Mouse (Mus musculus): Measurements from ENCODE around the gene Zfp661. TPM values are rescaled to one million over a fixed set of nuclear protein-coding genes. Genes with fewer than 3 reads are reported as not detected.

The Zfp661 gene
- total RNA-seq (2012; rRNA removed), result 5.1 and 8.2 TPM in 2 replicates

GRCm38 (mm10) chr2:127586694-127587513 lies at the start of gene Zfp661, which contains the start of gene Mrps5:
Zfp661 (minus strand) TSS chr2:127587094.
Mrps5 (plus strand) TSS chr2:127587222.
- H3K27ac ChIP-seq (ENCODE audit: insufficient read depth, low read depth, low read length, poor library complexity, severe bottlenecking), result peak within 1 kb of the TSS; percentile 82; the same call in 1 of the 2 replicates
- H3K4me1 ChIP-seq (ENCODE audit: control insufficient read depth in 2 of 2, insufficient read depth in 2 of 2, low read length in 2 of 2, poor library complexity in 1 of 2), result peaks cover 3 to 7% of the 10 kb centered on the region in 2 experiments; a peak in 3 of 4 replicates
- peak; percentile 69 for DNase-seq (ENCODE audit: low read depth, low spot score)
- in situ Hi-C loops (cut with MboI; ENCODE audit: low sequenced_read_pairs in 2 of 2, unreplicated experiment in 2 of 2), result no loop called here
- no peaks in the 10 kb centered on the region for H3K9me3 ChIP-seq (ENCODE audit: control insufficient read depth, insufficient read depth, low read depth, low read length)
- peak within 1 kb of the TSS; percentile 84 to 91 for H3K4me3 ChIP-seq (ENCODE audit: insufficient read depth in 1 of 2, low read depth in 1 of 2, low read length in 2 of 2, poor library complexity in 1 of 2, severe bottlenecking in 1 of 2)
- TF ChIP-seq HCFC1 (IDR thresholded peaks at IDR 0.05; ENCODE audit: borderline replicate concordance, insufficient read depth, low read length), result peak; percentile 79
- no peak for TF ChIP-seq ZNF384 (IDR thresholded peaks at IDR 0.05; ENCODE audit: low read depth, low read length)
- no peak for TF ChIP-seq CHD2 (IDR thresholded peaks at IDR 0.05; ENCODE audit: low read depth, low read length)
- H3K36me3 ChIP-seq (ENCODE audit: control insufficient read depth, insufficient read depth, low read length, poor library complexity, severe bottlenecking), result no peaks in the 10 kb centered on the region; the same call in 1 of the 2 replicates
- peak within 1 kb of the TSS; percentile 91 for H3K9ac ChIP-seq (ENCODE audit: insufficient read depth, low read depth, low read length, poor library complexity, severe bottlenecking)

DNA sequence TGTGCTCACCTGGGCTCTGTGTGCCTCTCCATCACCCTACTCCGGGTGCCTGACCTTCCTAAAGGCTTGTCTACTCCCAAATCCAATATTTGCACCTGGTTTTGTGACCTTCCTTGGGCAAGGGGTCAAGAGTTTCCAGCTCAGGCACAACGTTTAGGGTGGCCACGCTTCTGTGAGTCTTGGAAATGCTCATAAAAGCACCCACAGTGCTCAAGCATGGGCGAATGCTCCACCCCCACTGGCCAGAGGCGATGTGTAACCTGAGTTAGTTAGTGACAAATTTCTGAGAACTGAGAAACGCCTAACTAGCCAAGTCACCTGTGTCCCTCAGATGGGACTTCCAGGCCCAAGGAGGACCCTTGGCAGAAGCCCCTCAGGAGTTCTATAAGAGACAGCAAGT lies 48.7 kb upstream of the Zfp661 start:
- H3K4me1 ChIP-seq (ENCODE audit: control insufficient read depth in 2 of 2, insufficient read depth in 2 of 2, low read length in 2 of 2, poor library complexity in 1 of 2), result no peaks in the 10 kb centered on the region
- H3K9me3 ChIP-seq (ENCODE audit: control insufficient read depth, insufficient read depth, low read depth, low read length), result no peaks in the 10 kb centered on the region
- no peak for DNase-seq (ENCODE audit: low read depth, low spot score)
- no peak overlapping the region for H3K27ac ChIP-seq (ENCODE audit: insufficient read depth, low read depth, low read length, poor library complexity, severe bottlenecking)
- TF ChIP-seq CHD2 (IDR thresholded peaks at IDR 0.05; ENCODE audit: low read depth, low read length), result no peak
- TF ChIP-seq HCFC1 (IDR thresholded peaks at IDR 0.05; ENCODE audit: borderline replicate concordance, insufficient read depth, low read length), result no peak
- TF ChIP-seq ZNF384 (IDR thresholded peaks at IDR 0.05; ENCODE audit: low read depth, low read length), result no peak
- TF ChIP-seq MAFK (IDR thresholded peaks at IDR 0.05; ENCODE audit: insufficient read depth, low read depth, low read length), result no peak
- no peak for TF ChIP-seq ZC3H11A (IDR thresholded peaks at IDR 0.05; ENCODE audit: borderline replicate concordance, low read depth, low read length)
- in situ Hi-C loops (cut with MboI; ENCODE audit: low sequenced_read_pairs in 2 of 2, unreplicated experiment in 2 of 2), result no loop called here
- no peak overlapping the region for H3K4me3 ChIP-seq (ENCODE audit: insufficient read depth in 1 of 2, low read depth in 1 of 2, low read length in 2 of 2, poor library complexity in 1 of 2, severe bottlenecking in 1 of 2)
- H3K9ac ChIP-seq (ENCODE audit: insufficient read depth, low read depth, low read length, poor library complexity, severe bottlenecking), result no peak overlapping the region; the same call in 1 of the 2 replicates
- H3K36me3 ChIP-seq (ENCODE audit: control insufficient read depth, insufficient read depth, low read length, poor library complexity, severe bottlenecking), result no peaks in the 10 kb centered on the region

- no peak for TF ChIP-seq ZC3H11A (IDR thresholded peaks at IDR 0.05; ENCODE audit: borderline replicate concordance, low read depth, low read length)
- TF ChIP-seq CHD2 (IDR thresholded peaks at IDR 0.05; ENCODE audit: low read depth, low read length), result no peak
- TF ChIP-seq MAFK (IDR thresholded peaks at IDR 0.05; ENCODE audit: insufficient read depth, low read depth, low read length), result no peak
- no peak for TF ChIP-seq HCFC1 (IDR thresholded peaks at IDR 0.05; ENCODE audit: borderline replicate concordance, insufficient read depth, low read length)
- no peak for TF ChIP-seq ZNF384 (IDR thresholded peaks at IDR 0.05; ENCODE audit: low read depth, low read length)
- in situ Hi-C loops (cut with MboI; ENCODE audit: low sequenced_read_pairs in 2 of 2, unreplicated experiment in 2 of 2), result no loop called here
- no peak for DNase-seq (ENCODE audit: low read depth, low spot score)
Measured at GRCm38 (mm10) chr2:127632601-127633000, 45.7 kb upstream of the Zfp661 start.

GRCm38 (mm10) chr2:127627990-127628570 lies 41.2 kb upstream of the Zfp661 start:
- H3K4me1 ChIP-seq (ENCODE audit: control insufficient read depth in 2 of 2, insufficient read depth in 2 of 2, low read length in 2 of 2, poor library complexity in 1 of 2), result no peaks in the 10 kb centered on the region
- in situ Hi-C loops (cut with MboI; ENCODE audit: low sequenced_read_pairs in 2 of 2, unreplicated experiment in 2 of 2), result no loop called here
- H3K36me3 ChIP-seq (ENCODE audit: control insufficient read depth, insufficient read depth, low read length, poor library complexity, severe bottlenecking), result no peaks in the 10 kb centered on the region
- no peak overlapping the region for H3K27ac ChIP-seq (ENCODE audit: insufficient read depth, low read depth, low read length, poor library complexity, severe bottlenecking)
- TF ChIP-seq HCFC1 (IDR thresholded peaks at IDR 0.05; ENCODE audit: borderline replicate concordance, insufficient read depth, low read length) (no peak), MAFK (IDR thresholded peaks at IDR 0.05; ENCODE audit: insufficient read depth, low read depth, low read length) (no peak), ZC3H11A (IDR thresholded peaks at IDR 0.05; ENCODE audit: borderline replicate concordance, low read depth, low read length) (no peak), ZNF384 (IDR thresholded peaks at IDR 0.05; ENCODE audit: low read depth, low read length) (no peak), CHD2 (IDR thresholded peaks at IDR 0.05; ENCODE audit: low read depth, low read length) (no peak)
- no peak overlapping the region for H3K9ac ChIP-seq (ENCODE audit: insufficient read depth, low read depth, low read length, poor library complexity, severe bottlenecking)
- no peaks in the 10 kb centered on the region for H3K9me3 ChIP-seq (ENCODE audit: control insufficient read depth, insufficient read depth, low read depth, low read length)
- H3K4me3 ChIP-seq (ENCODE audit: insufficient read depth in 1 of 2, low read depth in 1 of 2, low read length in 2 of 2, poor library complexity in 1 of 2, severe bottlenecking in 1 of 2), result no peak overlapping the region
- DNase-seq (ENCODE audit: low read depth, low spot score), result no peak

More at GRCm38 (mm10) chr2:127632601-127633000, 45.7 kb upstream of the Zfp661 start:
- Histone ChIP-seq H3K27ac (ENCODE audit: insufficient read depth, low read depth, low read length, poor library complexity, severe bottlenecking) (no peak overlapping the region), H3K4me3 (ENCODE audit: insufficient read depth in 1 of 2, low read depth in 1 of 2, low read length in 2 of 2, poor library complexity in 1 of 2, severe bottlenecking in 1 of 2) (no peak overlapping the region), H3K9ac (ENCODE audit: insufficient read depth, low read depth, low read length, poor library complexity, severe bottlenecking) (no peak overlapping the region), H3K9me3 (ENCODE audit: control insufficient read depth, insufficient read depth, low read depth, low read length) (no peaks in the 10 kb centered on the region), H3K36me3 (ENCODE audit: control insufficient read depth, insufficient read depth, low read length, poor library complexity, severe bottlenecking) (no peaks in the 10 kb centered on the region), H3K4me1 (ENCODE audit: control insufficient read depth in 2 of 2, insufficient read depth in 2 of 2, low read length in 2 of 2, poor library complexity in 1 of 2) (no peaks in the 10 kb centered on the region)

All from ES-E14 (cell line).